Mouse (Mus musculus) hindbrain, embryonic 12.5 days (tissue): Measurements from ENCODE around the gene Klhdc3. TPM values are rescaled to one million over a fixed set of nuclear protein-coding genes. Genes with fewer than 3 reads are reported as not detected.

Experiments
- ATAC-seq: fragments of 200-750 bp; cut with Nextera tagmentation; 2 replicates; pipeline ENCODE4 v1.8.0; 2017; ENCODE audit warnings: moderate TSS enrichment; ENCODE audit not compliant: low FRiP score
- H3K27ac ChIP-seq: fragments of 300-500 bp; sonication (generic); 2 replicates; pipeline ENCODE4 v1.5.1; 2016; ENCODE audit warnings: mild to moderate bottlenecking
- H3K27me3 ChIP-seq: fragments of 300-500 bp; sonication (generic); 2 replicates; pipeline ENCODE4 v1.6.1; 2016; ENCODE audit warnings: mild to moderate bottlenecking
- H3K36me3 ChIP-seq: fragments of 300-500 bp; sonication (generic); 2 replicates; pipeline ENCODE4 v1.6.1; 2016; ENCODE audit warnings: mild to moderate bottlenecking
- H3K4me1 ChIP-seq: fragments of 300-500 bp; sonication (generic); 2 replicates; pipeline ENCODE4 v1.6.1; 2016
- H3K4me2 ChIP-seq: fragments of 300-500 bp; sonication (generic); replicated peaks from 2 replicates; pipeline ENCODE4 v1.6.1; 2016; ENCODE audit warnings: mild to moderate bottlenecking
- H3K4me3 ChIP-seq: fragments of 300-500 bp; sonication (generic); 2 replicates; pipeline ENCODE4 v1.5.1; 2016; ENCODE audit warnings: mild to moderate bottlenecking
- H3K9ac ChIP-seq: fragments of 300-500 bp; sonication (generic); 2 replicates; pipeline ENCODE4 v1.6.1; 2016; ENCODE audit warnings: mild to moderate bottlenecking, moderate library complexity
- H3K9me3 ChIP-seq: fragments of 300-500 bp; sonication (generic); replicated peaks from 2 replicates; pipeline ENCODE4 v1.6.1; 2016; ENCODE audit warnings: mild to moderate bottlenecking
- WGBS: fragments of 180-500 bp; shearing (Covaris S2); methylation state at CpG from one replicate; pipeline ENCODE4 v1.1.7; 2016; 5-methylcytosine and 5-hydroxymethylcytosine counted together
- polyA plus RNA-seq: library from polyadenylated mRNA; unstranded; fragments of >200 nt; fragmentation: Nextera tagmentation; extraction: Ambion mirVana; gene quantifications from 2 replicates; pipeline ENCODE4 v1.2.1, GENCODE M21; 2016

Klhdc3 gene
- polyA plus RNA-seq, 1 experiment from 2014 or later, result 141 TPM

- H3K9ac ChIP-seq, result no peak overlapping the region
- 88% methylated on average over 6 of the region's 6 CpGs for WGBS
- H3K36me3 ChIP-seq, result peaks cover 28% of the 10 kb centered on the region
- ATAC-seq, result no peak
- no peak overlapping the region for H3K27ac ChIP-seq
- H3K4me2 ChIP-seq, result no peak overlapping the region
- no peaks in the 10 kb centered on the region for H3K27me3 ChIP-seq
- H3K9me3 ChIP-seq, result no peaks in the 10 kb centered on the region
- peaks cover 22% of the 10 kb centered on the region for H3K4me1 ChIP-seq
- H3K4me3 ChIP-seq, result no peak overlapping the region
Observed at GRCm38 (mm10) chr17:46698515-46698914, 17.8 kb upstream of the Klhdc3 start.

- WGBS, result 90% methylated on average over 1 of the region's 1 CpGs
- no peak overlapping the region for H3K4me3 ChIP-seq
- H3K9ac ChIP-seq, result no peak overlapping the region
- peaks cover 31% of the 10 kb centered on the region for H3K36me3 ChIP-seq
- H3K9me3 ChIP-seq, result no peaks in the 10 kb centered on the region
- no peaks in the 10 kb centered on the region for H3K4me1 ChIP-seq
- H3K27ac ChIP-seq, result no peak overlapping the region
- no peak for ATAC-seq
- no peak overlapping the region for H3K4me2 ChIP-seq
- no peaks in the 10 kb centered on the region for H3K27me3 ChIP-seq
Observed at GRCm38 (mm10) chr17:46694517-46695063, 13.9 kb upstream of the Klhdc3 start.

- no peaks in the 10 kb centered on the region for H3K27me3 ChIP-seq
- WGBS, result 88% methylated on average over 2 of the region's 2 CpGs
- H3K36me3 ChIP-seq, result peaks cover 27% of the 10 kb centered on the region
- no peak overlapping the region for H3K4me3 ChIP-seq
- H3K9ac ChIP-seq, result no peak overlapping the region
- no peak overlapping the region for H3K27ac ChIP-seq
- no peak overlapping the region for H3K4me2 ChIP-seq
- no peak for ATAC-seq
- H3K9me3 ChIP-seq, result no peaks in the 10 kb centered on the region
- H3K4me1 ChIP-seq, result no peaks in the 10 kb centered on the region
Observed at GRCm38 (mm10) chr17:46691390-46691789, 10.7 kb upstream of the Klhdc3 start.

- Histone ChIP-seq H3K9ac (no peak overlapping the region), H3K4me3 (no peak overlapping the region), H3K9me3 (no peaks in the 10 kb centered on the region), H3K4me2 (no peak overlapping the region), H3K36me3 (peaks cover 30% of the 10 kb centered on the region), H3K27me3 (no peaks in the 10 kb centered on the region), H3K27ac (no peak overlapping the region), H3K4me1 (no peaks in the 10 kb centered on the region)
- 94% methylated on average over 12 of the region's 12 CpGs for WGBS
- no peak for ATAC-seq
Observed at GRCm38 (mm10) chr17:46690665-46691064, 10.0 kb upstream of the Klhdc3 start.

- ATAC-seq, result no peak
- peaks cover 9% of the 10 kb centered on the region for H3K4me1 ChIP-seq
- no peaks in the 10 kb centered on the region for H3K9me3 ChIP-seq
- no peaks in the 10 kb centered on the region for H3K27me3 ChIP-seq
- H3K4me3 ChIP-seq, result no peak overlapping the region
- H3K9ac ChIP-seq, result no peak overlapping the region
- no peak overlapping the region for H3K4me2 ChIP-seq
- no peak overlapping the region for H3K27ac ChIP-seq
- peaks cover 53% of the 10 kb centered on the region for H3K36me3 ChIP-seq
- 91% methylated on average over 6 of the region's 6 CpGs for WGBS
Observed at GRCm38 (mm10) chr17:46685913-46686312, 5.2 kb upstream of the Klhdc3 start.

- H3K36me3 ChIP-seq, result peaks cover 63% of the 10 kb centered on the region
- peaks cover 24% of the 10 kb centered on the region for H3K4me1 ChIP-seq
- no peak overlapping the region for H3K27ac ChIP-seq
- H3K4me2 ChIP-seq, result no peak overlapping the region
- 86% methylated on average over 16 of the region's 16 CpGs for WGBS
- no peak for ATAC-seq
- no peaks in the 10 kb centered on the region for H3K9me3 ChIP-seq
- no peak overlapping the region for H3K9ac ChIP-seq
- no peaks in the 10 kb centered on the region for H3K27me3 ChIP-seq
- H3K4me3 ChIP-seq, result no peak overlapping the region
Observed at GRCm38 (mm10) chr17:46682654-46683389, 2.1 kb upstream of the Klhdc3 start.

- Histone ChIP-seq H3K9ac (peak overlapping the region; percentile 82), H3K27ac (peak overlapping the region; percentile 80), H3K4me1 (peaks cover 24% of the 10 kb centered on the region), H3K36me3 (peaks cover 63% of the 10 kb centered on the region), H3K4me2 (peak overlapping the region; percentile 92), H3K9me3 (no peaks in the 10 kb centered on the region), H3K27me3 (no peaks in the 10 kb centered on the region), H3K4me3 (peak overlapping the region; percentile 50)
- 24% methylated on average over 12 of the region's 12 CpGs for WGBS
- ATAC-seq, result peak; percentile 2; the same call in 1 of the 2 replicates
Observed at GRCm38 (mm10) chr17:46681466-46682118, 878 bp upstream of the Klhdc3 start.

- peak overlapping the region; percentile 82 for H3K9ac ChIP-seq
- H3K27ac ChIP-seq, result peak overlapping the region; percentile 78
- 1% methylated on average over 34 of the region's 34 CpGs for WGBS
Observed at GRCm38 (mm10) chr17:46679843-46680759, 613 bp downstream of the Klhdc3 start.

GRCm38 (mm10) chr17:46678911-46679310 lies 1.8 kb downstream of the Klhdc3 start:
- Histone ChIP-seq H3K27me3 (no peaks in the 10 kb centered on the region), H3K4me2 (peak overlapping the region; percentile 92), H3K36me3 (peaks cover 57% of the 10 kb centered on the region), H3K9me3 (no peaks in the 10 kb centered on the region), H3K4me1 (peaks cover 33% of the 10 kb centered on the region), H3K9ac (peak overlapping the region; percentile 82), H3K4me3 (peak overlapping the region; percentile 50), H3K27ac (no peak overlapping the region)
- 67% methylated on average over 9 of the region's 9 CpGs for WGBS
- no peak for ATAC-seq

More at GRCm38 (mm10) chr17:46679843-46680759, 613 bp downstream of the Klhdc3 start:
- Histone ChIP-seq H3K4me3 (peak overlapping the region; percentile 50), H3K27me3 (no peaks in the 10 kb centered on the region), H3K4me1 (peaks cover 25% of the 10 kb centered on the region), H3K4me2 (peak overlapping the region; percentile 92), H3K9me3 (no peaks in the 10 kb centered on the region), H3K36me3 (peaks cover 62% of the 10 kb centered on the region)
- ATAC-seq, result no peak; the same call in 1 of the 2 replicates

- ATAC-seq, result no peak
Observed at GRCm38 (mm10) chr17:46678416-46678815, 2.3 kb downstream of the Klhdc3 start, which contains the start of gene Mea1. Gene Mea1 (plus strand): TSS chr17:46678793.

GRCm38 (mm10) chr17:46674530-46675283 lies 6.0 kb downstream of the Klhdc3 start:
- WGBS, result 12% methylated on average over 15 of the region's 15 CpGs
- peak; percentile 44 for ATAC-seq
- H3K27ac ChIP-seq, result peak overlapping the region; percentile 80
- peak overlapping the region; percentile 92 for H3K4me2 ChIP-seq
- peak overlapping the region; percentile 76 for H3K9ac ChIP-seq
- peak overlapping the region; percentile 89 for H3K4me3 ChIP-seq
- no peaks in the 10 kb centered on the region for H3K9me3 ChIP-seq
- peaks cover 35% of the 10 kb centered on the region for H3K4me1 ChIP-seq
- H3K27me3 ChIP-seq, result no peaks in the 10 kb centered on the region
- peaks cover 55% of the 10 kb centered on the region for H3K36me3 ChIP-seq

More at GRCm38 (mm10) chr17:46678416-46678815, 2.3 kb downstream of the Klhdc3 start, which contains the start of gene Mea1:
- H3K27ac ChIP-seq, result peak within 1 kb of the TSS; percentile 30; the same call in 1 of the 2 replicates
- H3K4me2 ChIP-seq, result peak within 1 kb of the TSS; percentile 92
- no peaks in the 10 kb centered on the region for H3K27me3 ChIP-seq
- H3K9me3 ChIP-seq, result no peaks in the 10 kb centered on the region
- peaks cover 37% of the 10 kb centered on the region for H3K4me1 ChIP-seq
- peaks cover 52% of the 10 kb centered on the region for H3K36me3 ChIP-seq
- H3K4me3 ChIP-seq, result peak within 1 kb of the TSS; percentile 50
- 96% methylated on average over 8 of the region's 9 CpGs for WGBS
- peak within 1 kb of the TSS; percentile 82 for H3K9ac ChIP-seq
